Mouse (Mus musculus): Measurements from ENCODE around the gene Rbms1.
A peak's percentile ranks its signal among the peaks of the same experiment; 100 is the strongest.

Gene Rbms1

DNA sequence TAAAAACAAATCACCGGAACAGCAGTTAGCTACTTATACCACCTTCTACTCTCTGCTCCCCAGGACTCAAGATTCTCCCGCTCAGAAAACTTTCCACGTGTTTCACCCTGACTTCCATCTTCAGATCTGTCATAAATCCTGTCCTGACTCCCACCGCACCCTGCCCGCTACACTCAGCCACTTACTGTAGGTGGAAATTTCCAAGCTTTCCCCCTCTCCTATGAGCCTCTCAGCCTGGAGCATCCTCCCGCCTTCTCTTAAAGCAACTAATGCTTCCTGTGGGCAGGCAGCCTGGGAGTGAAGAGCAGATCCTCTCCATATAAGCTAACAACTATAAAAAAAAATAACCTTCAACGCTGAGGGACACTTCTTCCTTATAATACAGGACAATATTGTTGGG, 44.6 kb downstream of the Rbms1 start:
- no peak for DNase-seq (ENCODE audit: low spot score)

GRCm38 (mm10) chr2:60914524-60915280, 48.3 kb downstream of the Rbms1 start:
- DNase-seq (ENCODE audit: low spot score) = no peak

DNA sequence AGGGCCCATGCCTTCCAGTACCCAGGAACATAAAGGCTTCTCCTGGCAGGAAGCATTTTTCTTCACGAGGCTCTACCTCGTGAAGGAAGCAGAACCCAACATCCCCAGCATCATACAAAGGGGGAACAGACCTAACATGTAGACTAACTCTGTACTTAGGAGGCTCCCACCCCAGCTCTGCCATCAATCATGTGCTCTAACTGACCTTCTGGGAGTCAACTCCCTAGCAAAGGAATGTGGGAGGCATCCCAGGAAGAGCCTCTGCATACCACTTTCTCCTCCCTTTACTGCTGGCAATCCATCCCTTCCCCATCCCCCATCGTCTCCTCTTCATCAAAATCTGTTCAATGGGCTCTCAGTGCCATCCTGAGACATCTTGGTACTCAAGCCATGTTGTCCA, 49.7 kb downstream of the Rbms1 start:
- DNase-seq (ENCODE audit: low spot score) = no peak

- DNase-seq (ENCODE audit: low spot score) = no peak
These were observed 51.3 kb downstream of the Rbms1 start for GRCm38 (mm10) chr2:60911716-60912115.

DNA sequence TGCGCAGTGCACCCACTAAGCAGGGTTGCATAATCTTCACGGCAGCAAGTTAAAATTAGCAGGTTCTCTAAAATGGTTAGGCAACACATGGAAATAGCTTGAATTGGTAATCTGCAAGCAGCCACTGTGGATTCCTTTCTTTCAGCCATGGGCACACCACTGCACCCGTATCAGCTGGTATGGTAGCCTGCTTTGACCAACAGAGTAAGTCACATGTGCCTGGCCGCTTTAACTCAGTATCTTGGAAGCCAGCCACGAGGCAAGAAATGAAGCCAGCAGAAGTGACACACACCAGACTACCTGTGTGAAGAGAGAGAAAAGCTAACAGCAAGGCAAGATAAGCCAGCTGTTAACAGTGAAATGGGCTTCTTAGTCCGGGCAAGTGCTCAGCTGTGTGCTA, 52.2 kb downstream of the Rbms1 start:
- peak; percentile 55 for DNase-seq (ENCODE audit: low spot score)

DNA sequence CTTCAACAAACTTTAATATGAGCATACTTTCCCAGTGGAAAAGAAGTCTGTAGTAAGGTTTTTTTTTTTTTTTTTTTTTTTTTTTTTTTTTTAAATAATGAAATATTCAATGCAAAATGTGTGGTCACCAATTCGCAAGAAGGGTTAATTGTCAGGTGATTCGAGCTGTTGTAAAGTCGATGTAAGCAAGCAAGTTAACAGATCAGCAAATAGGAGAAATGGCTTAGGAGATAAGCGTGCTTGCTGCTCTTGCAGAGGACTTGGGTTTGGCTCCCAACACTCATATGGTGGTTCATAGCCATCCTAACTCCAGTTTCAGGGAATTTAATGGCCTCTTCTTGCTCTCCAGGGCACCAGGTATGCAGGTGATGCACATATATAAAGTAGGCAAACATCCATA, 54.4 kb downstream of the Rbms1 start:
- DNase-seq (ENCODE audit: low spot score) = no peak

GRCm38 (mm10) chr2:60908116-60908515, 54.9 kb downstream of the Rbms1 start:
- no peak for DNase-seq (ENCODE audit: low spot score)

DNA sequence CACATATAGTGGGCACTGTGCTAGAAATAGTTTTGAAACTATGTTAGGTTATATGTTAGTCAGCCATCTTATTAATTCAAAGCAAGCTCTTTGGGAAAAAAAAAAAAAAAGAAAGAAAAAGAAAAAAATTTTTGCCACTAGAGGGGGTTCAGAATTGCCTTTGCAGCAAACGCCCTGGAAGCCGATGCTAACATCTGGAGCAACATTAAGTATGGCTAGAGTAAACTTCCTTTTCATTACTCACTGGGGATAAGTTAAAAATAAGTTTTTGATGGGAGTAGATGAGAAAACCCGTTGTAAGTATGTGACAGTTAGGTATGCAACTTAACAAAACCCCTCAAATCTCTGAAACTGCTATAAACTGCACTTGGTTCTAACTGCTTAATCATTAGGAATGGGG, 57.7 kb downstream of the Rbms1 start:
- no peak for DNase-seq (ENCODE audit: low spot score)

- no peak for DNase-seq (ENCODE audit: low spot score)
These were observed 58.9 kb downstream of the Rbms1 start for GRCm38 (mm10) chr2:60904141-60904540.

DNA sequence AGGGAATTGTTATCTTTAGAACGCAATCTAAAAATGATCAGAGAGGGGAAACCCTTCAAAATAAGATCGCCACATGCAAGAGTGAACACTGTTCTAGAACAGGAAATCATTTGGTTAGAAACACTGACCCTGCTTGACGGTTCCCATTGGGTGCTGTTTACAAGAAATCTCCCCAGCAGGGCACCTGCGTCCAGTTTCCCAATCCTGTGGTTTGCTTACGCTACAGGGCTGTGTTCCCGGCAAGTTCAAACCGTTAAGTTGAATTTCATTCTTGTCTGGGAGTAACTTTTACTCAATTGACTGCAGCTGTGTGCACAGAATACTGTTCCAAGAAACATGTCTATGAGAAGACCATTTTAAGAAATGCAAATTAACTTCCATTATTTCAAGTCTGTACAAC, 59.5 kb downstream of the Rbms1 start:
- DNase-seq (ENCODE audit: low spot score) = no peak

DNA sequence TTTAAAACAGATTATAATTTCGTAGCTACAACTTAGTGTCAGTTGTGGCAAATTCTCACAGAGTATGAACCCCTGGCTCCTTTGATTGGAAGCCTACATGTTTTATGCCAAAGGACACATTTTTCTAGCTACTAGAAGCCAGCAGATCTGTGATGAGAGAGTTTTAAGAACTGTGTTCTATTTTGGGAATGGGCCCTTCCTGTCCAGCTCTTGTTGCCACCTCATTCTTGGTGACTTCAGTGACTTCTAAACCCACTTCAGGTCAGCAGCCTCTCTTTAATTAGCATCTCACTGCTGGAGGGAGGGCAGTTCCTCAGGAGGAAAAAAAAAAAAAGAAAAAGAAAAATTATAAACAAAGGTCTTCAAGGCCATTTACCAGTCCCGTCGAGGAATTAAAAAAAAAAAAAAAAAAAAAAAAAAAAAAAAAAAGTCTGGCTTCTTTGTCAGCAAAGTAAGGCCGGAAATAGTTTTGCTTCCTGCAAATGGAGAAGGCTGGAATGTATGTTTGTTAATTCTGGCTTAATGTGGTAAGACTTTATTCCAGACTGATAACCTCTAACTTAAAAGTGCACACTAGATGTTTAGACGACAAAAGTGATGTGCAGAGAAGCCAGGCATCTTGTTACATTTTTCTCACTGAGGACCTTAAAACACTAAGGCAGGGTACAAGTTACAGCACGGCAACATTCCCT, 60.4 kb downstream of the Rbms1 start:
- no peak for DNase-seq (ENCODE audit: low spot score)

GRCm38 (mm10) chr2:60901511-60901951, 61.5 kb downstream of the Rbms1 start:
- DNase-seq (ENCODE audit: low spot score) = no peak

DNA sequence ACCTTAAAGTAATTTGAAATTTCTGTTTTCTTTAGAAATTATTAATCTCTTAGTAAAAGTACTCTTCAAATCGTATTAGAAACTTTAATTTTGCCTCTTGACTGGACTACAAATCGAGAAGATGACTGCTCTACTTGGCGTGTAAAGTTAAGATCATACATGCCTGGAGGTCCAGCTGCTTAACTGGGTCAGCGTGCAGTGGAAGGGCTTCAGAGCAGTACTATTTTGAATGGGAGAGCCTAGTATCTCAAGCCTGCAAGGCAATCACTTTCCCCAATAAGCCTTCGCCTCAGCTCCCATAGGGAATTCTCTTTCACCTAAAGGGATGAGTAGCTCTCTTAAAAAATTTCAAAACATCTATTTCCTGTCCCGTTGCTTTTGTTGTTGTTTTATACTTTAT, 62.0 kb downstream of the Rbms1 start:
- DNase-seq (ENCODE audit: low spot score) = no peak

- no peak for DNase-seq (ENCODE audit: low spot score)
These were observed 70.0 kb downstream of the Rbms1 start for GRCm38 (mm10) chr2:60893042-60893441.

- DNase-seq (ENCODE audit: low spot score) = no peak
These were observed 79.1 kb downstream of the Rbms1 start for GRCm38 (mm10) chr2:60883931-60884330.

- no peak for DNase-seq (ENCODE audit: low spot score)
These were observed 80.0 kb downstream of the Rbms1 start for GRCm38 (mm10) chr2:60883043-60883365.

GRCm38 (mm10) chr2:60882202-60883042, 80.6 kb downstream of the Rbms1 start:
- DNase-seq (ENCODE audit: low spot score) = no peak

DNA sequence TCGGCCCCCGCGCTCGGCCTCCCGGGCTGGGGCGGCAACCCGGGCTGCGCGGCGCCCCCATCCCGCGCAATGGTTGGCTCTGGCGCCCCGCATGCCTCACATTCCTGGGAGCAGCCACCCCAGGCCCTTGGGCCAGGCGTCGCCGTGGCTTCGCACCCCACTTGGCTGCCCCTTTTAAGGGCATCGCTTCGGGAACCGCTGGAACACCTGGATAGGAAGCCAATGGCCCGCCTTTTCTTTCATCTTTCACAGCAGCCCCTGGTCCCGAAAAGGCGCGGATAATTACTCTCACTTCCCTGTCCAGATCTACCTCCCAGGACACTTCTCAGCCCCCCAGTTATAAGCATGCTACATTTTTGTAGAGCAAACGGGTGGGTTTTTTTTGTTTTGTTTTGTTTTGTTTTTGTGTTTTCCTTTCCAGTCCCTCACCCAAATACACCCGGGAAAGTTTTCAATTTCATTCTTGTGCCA, 81.4 kb downstream of the Rbms1 start:
- peak; percentile 11 for DNase-seq (ENCODE audit: low spot score)

DNA sequence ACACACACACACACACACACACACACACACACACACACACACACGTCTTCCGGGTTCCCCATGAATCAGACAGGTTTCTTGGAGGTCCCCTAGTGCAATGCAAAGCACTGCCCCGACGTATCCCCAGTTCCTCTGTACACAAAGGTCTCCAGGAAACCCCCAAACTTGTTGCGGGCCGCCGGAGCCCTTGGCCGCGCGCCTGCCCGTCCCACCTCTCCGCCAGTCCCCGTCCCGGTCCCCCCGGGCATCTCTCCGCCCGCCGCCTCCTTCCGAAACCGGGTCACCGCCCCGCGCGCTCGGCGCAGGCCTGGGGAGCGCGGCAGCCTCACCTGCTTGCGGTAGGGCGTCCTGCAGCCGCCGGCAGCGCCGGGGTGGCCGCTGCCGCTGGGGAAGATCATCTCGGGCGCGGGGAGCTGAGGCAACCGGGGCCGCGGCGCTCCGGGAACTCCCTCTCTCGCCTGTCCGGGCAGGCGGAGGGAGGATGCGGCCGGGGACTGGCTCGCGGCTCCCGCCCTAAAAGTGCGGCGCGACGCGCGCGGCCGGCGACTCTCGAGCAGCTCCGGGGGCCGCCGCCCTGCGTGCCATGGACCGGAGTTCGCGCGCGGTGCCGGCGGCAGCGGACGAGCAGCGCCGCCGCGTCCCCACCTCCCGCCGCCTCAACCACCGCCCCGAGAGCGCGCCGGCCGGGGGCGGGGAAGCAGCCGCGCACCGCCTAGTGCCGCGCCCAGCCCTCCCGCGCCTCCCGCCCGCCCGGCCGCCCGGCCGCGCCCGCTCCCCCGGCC, 82.0 kb downstream of the Rbms1 start:
- peak; percentile 43 for DNase-seq (ENCODE audit: low spot score)

DNA sequence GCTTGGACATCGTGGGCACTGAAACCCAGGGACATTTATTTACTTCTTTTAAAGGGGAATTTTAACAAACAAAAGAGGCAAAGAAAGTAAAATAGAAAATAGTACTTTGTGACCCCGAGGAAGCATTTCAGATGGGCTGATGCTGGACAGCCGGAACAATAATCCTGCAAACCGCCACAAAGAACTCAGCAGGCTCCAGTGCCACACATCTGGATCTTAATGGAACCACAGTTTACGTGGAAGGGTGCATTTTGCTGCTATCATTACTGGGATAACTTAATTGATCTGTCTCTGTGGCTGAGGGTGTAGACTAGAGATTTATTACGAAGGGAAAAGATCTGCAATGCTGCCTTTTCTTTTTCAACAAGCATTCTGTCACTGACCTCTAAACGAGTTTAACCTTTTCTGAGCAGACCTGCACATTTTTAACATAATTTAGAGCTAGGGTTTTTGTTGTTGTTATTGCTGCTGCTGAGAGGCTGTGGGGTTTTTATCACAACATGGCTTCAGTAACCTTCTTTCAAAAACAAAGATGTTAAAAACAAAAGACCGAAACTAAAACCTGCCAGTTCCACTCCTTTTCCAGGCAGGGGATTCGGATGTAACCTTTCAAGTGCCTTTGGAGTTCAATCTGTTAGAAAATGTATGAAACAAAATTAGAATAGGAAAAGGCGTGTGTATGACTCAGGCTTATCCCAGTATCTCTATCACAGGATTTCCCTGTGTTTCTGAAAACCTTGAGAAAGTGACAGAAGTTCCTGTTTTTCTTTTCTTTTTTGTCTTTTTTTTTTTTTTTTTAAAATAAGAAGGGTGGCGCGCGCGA, 82.8 kb downstream of the Rbms1 start:
- DNase-seq (ENCODE audit: low spot score) = no peak

All from layer of hippocampus, adult 11-12 months (tissue).